Mouse (Mus musculus): ENCODE measurements around the gene Alkbh2. TPM values are rescaled to one million over a fixed set of nuclear protein-coding genes. Genes with fewer than 3 reads are reported as not detected.

Gene Alkbh2
- 18.1 and 19.6 TPM in 2 replicates for polyA plus RNA-seq (2012; rRNA removed)

DNA sequence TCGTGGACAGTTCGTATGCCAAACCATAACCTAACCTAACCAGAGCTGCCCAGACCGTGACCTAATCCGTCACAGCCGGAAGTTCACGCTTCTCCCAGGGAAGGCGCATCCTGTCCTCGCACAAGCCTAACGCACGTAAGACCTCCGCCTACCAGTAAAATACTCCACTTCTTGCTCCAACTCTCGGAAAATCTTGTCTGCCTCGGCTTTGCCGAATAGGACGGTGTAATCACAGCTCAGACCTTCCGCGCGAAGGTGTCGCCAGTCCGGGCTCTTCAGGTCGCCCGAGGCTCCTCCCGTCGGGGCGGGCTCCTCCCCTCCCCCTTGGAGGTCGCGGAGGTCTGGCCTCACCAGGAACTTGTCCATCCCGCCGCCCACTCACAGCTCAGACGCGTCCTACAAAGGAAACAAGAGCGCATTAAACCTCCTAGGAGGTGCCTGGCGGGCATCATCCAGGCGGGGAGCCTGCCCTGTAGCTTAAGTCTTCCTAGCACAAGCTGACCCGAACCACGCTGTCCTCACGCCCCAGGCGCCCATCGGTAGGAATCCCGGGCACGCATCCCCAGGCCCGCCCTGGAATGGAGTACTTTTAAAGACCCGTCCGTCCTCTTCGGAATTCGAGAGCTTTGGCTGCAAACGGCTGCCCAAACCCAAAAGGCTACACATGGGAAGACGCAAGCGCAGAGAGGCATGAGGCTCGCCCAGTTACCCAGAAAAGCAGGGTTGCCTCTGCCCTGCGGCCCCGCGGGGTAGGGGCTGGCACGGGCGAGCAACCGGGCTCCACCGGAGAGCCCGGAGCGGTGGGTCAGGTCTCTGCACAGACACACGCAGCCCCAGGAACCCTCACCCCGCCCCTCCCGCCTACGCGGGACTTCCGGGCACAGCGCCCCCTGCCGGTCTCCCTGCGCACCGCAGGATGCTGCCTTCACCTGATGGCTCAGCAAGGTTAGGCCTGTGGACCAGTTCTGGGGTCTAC, at the start of gene Alkbh2:
Alkbh2 (minus strand) TSS at position 845 of the 976 bp plus-strand sequence.
- no peak for DNase-seq (ENCODE audit: low read depth)

GRCm38 (mm10) chr5:114176548-114177400, 48.8 kb upstream of the Alkbh2 start:
- no peak for DNase-seq (ENCODE audit: low read depth)

GRCm38 (mm10) chr5:114175596-114176171, 47.7 kb upstream of the Alkbh2 start:
- no peak for DNase-seq (ENCODE audit: low read depth)

GRCm38 (mm10) chr5:114174639-114175038, 46.6 kb upstream of the Alkbh2 start:
- no peak for DNase-seq (ENCODE audit: low read depth)

- no peak for DNase-seq (ENCODE audit: low read depth)
Measured at GRCm38 (mm10) chr5:114173877-114174581, 46.0 kb upstream of the Alkbh2 start.

DNA sequence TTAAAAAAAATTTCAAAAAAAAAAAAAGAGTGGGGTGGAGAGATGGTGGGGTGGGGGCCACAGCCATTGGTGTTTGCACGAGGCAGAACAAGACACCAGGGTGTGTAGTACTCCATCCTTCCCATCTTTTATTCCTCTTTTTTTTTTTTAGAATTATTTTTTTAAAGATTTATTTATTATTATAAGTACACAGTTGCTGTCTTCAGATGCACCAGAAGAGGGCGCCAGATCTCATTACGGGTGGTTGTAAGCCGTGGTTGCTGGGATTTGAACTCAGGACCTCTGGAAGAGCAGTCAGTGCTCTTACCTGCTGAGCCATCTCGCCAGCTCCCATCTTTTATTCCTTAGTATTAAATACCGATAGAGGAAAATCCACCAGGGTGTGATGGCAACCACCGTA, 45.4 kb upstream of the Alkbh2 start:
- DNase-seq (ENCODE audit: low read depth): no peak

DNA sequence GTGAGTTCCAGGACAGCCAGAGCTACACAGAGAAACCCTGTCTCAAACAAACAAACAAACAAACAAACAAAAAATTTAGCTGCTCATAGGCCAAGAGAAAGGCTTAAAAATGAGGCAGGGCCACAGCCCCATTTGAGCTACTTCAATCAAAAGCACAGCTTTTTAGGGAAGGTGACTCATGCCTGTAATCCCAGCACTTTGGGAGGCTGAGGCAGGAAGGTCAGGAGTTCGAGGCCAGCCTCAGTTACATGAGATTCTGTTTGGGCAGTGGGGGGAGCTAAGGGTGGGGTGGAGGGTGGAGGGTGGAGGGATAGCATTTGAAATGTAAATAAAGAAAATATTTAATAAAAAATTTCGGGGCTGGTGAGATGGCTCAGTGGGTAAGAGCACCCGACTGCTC, 44.9 kb upstream of the Alkbh2 start:
- DNase-seq (ENCODE audit: low read depth): no peak

- DNase-seq (ENCODE audit: low read depth): no peak
Measured at GRCm38 (mm10) chr5:114170345-114170744, 42.3 kb upstream of the Alkbh2 start.

DNA sequence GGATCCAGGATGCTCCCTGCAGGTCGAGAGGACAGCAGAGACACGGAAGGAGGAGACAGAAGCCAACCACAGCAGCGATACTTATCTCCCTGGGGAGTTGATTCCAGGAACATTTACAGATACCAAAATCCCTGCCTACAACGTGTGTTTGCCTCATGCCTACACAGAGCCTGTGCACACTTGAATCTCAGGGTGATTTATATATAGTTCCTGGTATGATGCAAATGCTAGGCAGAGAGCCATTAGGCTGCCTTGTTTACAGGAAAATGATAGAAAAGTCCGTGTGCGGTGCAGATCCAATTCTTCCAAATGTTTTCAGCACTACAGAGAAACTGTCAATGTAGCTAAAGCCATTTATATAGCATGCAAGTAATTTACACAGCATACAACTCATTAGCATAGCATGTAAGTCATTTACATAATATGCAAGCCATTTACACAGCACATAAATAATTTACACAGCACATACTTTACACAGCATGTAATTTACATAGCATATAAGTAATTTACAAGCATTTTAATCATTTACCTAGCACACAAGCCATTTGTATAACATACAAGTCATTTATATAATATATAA, 35.2 kb upstream of the Alkbh2 start:
- no peak for DNase-seq (ENCODE audit: low read depth)

DNA sequence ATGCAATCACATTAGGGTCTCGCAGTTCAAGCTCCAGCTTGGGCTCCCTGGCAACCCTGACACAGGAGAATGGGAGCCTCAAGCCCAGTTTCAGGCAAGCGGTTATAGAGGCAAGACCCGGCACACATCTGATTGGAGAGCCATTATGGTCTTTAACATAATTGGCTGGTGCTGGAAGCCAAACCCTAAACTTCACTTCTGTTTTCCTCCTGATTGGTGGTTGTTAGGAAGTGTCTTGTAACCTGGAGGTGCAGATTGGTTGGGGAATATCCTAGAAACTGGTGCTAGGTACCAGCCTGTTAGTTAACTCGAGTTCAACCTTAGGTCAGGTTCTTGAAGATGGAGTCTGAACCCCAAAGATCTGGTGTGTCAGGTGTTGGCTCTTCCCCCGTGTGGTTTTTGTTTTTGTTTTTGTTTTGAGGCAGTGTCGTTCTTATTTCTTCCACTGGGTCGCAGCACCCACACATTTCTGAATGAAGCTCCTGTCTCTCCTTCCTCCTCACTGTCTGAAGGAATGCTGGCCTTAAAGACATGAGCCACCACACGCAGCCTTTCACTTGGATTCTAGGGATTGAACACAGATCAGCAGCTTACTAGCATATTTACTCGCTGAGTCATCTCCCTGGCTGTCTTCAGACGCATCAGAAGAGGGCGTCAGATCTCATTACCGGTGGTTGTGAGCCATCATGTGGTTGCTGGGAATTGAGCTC, 34.2 kb upstream of the Alkbh2 start:
- DNase-seq (ENCODE audit: low read depth): no peak

DNA sequence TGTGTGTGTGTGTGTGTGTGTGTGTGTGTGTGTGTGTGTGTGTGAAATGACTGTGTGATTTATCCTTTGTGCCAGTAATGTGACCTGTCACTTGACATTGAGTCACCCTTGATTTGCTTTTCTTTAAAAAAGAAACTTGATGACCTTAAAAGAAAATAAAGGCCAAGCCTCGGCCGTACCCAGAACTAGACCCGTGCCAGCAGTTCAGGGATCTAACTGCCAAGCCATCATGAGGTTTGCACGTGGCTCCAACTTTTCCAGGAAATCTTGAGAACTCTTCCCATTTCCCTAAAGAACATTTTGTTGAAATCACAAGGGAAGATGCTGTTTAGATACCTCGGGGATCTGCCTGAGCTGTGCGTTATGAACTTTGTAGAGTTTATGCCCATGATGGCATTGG, 33.4 kb upstream of the Alkbh2 start:
- DNase-seq (ENCODE audit: low read depth): no peak

DNA sequence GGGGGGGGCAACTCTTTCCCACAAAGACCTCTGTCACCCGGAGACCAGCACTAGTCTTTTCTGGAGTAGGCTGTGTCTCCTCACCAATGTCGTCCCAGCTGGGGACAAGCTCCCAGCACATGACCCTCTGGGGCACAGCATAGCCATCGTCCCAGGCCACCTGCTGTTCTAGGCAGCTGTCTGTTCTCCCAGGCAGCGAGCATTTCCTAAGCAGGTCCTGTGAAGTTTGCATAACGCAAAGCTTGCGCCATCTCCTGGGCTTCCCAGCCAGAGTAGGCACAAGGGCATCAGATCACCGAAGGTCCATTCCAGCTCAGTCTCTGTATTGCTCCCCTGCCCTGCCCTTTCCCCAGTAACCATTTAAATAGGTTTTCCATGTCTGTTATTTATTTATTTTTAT, 29.2 kb upstream of the Alkbh2 start:
- DNase-seq (ENCODE audit: low read depth): no peak

GRCm38 (mm10) chr5:114155168-114155933, 27.3 kb upstream of the Alkbh2 start:
- DNase-seq (ENCODE audit: low read depth): no peak

GRCm38 (mm10) chr5:114154765-114155164, 26.7 kb upstream of the Alkbh2 start:
- no peak for DNase-seq (ENCODE audit: low read depth)

DNA sequence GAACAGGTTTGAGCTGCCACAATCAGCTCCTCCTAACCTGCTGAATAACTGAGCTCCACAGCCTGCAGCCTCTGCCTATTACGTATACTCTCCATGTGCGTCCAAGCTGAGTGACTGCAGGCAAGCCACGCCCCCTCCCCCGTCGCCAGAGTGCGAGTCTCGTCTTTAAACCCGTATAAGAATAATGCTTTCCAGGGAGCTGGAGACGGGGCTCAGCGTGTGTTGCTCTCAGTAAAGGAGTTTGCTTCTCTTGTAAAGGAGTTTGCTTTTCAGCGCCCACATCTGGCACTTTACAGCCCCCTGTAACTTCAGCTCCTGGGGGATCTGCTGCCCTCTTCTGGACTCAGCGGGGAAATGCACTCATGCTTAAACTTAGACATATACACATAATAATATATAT, 25.5 kb upstream of the Alkbh2 start:
- DNase-seq (ENCODE audit: low read depth): no peak

DNA sequence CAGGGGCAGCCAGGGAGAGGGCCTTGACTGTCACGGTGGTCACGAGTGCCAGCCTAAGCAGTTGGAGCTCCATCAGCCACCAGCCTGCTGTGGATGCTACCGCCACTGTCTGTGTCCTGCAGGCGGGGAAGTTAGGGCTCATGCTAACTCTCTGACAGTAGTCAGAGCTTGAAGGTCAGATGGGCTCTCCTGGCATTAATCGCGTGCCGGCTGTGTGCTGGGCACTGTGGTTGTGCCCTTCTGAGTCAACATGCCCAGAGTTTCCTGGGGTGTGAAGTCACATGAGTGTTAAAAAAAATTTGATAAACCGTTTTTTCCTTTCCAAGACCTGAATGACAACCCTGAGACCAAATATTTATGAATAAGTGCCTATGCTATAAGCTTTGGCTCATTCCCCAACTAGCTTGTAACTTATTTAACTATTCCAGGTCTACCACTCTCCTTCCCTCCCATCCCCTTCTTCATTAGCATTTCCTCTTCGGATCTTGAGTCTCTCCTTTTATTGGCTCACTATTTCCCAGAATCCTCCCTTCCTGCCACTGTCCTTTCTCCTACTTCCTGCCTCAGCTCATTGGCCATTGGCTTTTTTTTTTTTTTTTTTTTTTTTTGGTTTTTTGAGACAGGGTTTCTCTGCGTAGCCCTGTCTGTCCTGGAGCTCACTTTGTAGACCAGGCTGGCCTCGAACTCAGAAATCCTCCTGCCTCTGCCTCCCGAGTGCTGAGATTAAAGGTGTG, 24.5 kb upstream of the Alkbh2 start:
- DNase-seq (ENCODE audit: low read depth): no peak

DNA sequence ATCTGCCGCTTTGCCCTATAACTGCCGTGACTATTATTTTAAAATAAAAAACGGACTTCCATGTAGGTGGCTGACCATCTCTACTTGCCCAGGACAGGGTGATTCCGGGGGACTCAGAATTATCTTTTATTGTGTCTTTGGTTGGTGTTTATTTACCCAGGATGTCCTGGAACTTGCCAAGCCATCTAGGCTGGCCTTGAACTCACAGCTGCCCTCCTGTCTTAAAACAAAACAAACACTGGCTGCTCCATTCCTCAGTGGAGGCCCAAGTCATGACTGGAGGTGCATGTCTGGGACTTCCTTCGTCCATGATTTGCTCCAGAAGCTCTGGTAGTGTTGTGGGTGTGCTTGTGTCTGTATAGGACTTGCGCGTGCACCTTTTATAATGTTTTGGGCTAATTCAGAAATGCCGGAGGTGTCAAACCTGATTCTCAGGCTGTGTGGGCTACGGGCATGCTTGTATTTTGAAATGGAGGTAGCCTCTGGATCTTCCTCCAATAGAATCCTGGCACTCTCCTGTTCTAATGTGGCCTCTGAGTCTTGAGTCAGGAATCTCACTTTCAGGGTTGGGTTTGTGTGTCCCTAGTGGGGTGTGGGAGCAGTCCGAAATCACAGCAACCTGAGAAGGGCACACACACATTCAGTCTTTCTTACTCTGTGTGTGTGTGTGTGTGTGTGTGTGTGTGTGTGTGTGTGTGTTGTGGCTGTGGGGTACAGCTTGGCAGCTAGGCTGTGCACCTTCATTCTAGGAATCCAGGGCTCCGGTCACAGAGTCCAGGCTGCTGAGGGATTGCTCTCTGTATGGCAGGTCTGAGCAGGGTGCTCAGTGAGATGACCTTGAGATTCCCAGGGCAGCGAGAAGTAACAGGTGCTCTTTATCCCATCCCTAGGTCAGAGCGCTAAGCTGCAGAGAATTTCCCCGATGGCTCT, 19.3 kb upstream of the Alkbh2 start:
- DNase-seq (ENCODE audit: low read depth): no peak
